Mouse (Mus musculus): ENCODE results near the gene Gm37240. TPM values are rescaled to one million over a fixed set of nuclear protein-coding genes. Genes with fewer than 3 reads are reported as not detected.
"Not testable (repeated sequence)": the region's sequence is repeated elsewhere in the genome, so short reads cannot be mapped to it uniquely, and the experiment has no call there.

The Gm37240 gene
- total RNA-seq, 2 experiments from 2014 or later: 0.92 to 1.4 TPM

DNA sequence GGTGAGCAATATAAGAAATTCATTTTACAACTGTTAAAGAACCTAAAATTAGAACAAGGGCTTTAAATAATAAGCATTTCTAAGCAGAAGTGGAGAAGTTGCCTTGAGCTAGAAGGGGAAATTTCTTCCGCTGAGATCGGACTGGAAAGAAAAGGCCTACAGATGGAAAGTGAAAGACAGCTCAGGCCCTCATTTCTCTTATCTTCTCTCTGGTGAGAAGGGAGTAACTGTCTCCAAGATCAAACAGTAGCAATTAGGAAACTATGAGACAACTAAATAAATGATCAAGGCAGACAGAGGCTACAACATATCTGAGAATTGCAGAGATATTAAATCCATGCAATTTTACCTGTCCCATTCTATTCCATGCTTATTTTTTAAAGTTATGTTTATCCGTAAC lies 1316.8 kb downstream of the Gm37240 start:
- no peak for DNase-seq (ENCODE audit: extremely low spot score in 1 of 2, low spot score in 1 of 2)

DNA sequence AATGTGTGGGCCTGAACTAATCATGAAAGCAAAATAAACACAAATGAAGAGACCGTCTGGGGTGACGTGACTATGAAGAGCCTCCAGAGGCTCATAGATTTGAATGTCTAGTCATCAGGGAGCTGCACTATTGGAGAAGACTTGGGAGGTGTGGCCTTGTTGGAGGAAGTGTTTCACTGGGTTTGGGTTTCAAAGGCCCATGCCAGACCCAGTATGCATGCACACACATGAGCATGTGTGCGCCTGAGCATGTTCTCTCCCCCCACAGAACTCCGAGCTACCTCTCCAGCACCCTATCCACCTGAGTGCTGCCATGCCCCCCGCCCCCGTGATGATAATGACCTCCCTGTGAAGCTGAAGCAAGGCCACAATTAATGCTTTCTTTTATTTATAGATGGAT lies 1317.7 kb downstream of the Gm37240 start:
- DNase-seq (ENCODE audit: extremely low spot score in 1 of 2, low spot score in 1 of 2): no peak

GRCm38 (mm10) chr3:84568540-84568939 lies 1318.8 kb downstream of the Gm37240 start:
- no peak for DNase-seq (ENCODE audit: extremely low spot score in 1 of 2, low spot score in 1 of 2)

DNA sequence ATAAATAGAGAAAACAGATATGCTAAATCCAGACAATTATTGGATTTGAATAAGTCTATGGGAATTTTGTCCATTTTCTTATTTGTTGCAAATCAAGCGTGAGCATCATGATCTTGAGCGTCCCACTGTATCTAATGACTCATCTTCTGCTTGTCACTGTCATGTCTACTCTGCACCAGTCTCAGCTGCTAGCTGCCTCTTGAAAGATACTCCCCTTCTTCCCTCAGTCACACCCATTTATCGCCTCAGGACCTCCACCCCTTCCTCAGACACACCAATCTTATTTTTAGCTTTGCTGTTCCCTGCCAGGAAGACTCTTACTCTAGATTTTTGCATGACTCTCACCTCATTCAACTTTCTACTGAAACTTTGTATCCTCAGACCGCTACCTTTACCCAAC lies 1323.9 kb downstream of the Gm37240 start:
- no peak for DNase-seq (ENCODE audit: extremely low spot score in 1 of 2, low spot score in 1 of 2)

GRCm38 (mm10) chr3:84562911-84563310 lies 1324.4 kb downstream of the Gm37240 start:
- not testable (repeated sequence) for DNase-seq (ENCODE audit: extremely low spot score in 1 of 2, low spot score in 1 of 2)

DNA sequence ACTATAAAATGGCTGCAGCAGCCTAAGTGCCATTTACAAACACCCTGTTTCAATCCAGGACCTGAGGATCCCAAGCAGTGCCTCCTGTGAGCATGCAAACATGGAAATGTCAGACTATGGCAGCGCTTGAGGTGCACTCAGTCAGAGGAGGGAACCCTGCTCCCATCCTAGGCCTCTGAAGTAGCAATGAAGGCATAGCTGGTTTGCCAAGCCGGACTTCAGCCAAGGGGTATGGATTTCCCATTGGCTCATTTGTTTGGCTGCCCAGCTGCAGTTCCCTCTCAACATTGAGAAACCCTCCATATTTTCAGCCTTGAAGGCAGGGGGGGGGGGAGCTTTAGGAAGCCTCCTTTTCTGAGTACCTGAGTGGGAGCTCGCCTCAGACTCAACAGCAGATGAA lies 1329.0 kb downstream of the Gm37240 start:
- DNase-seq (ENCODE audit: extremely low spot score in 1 of 2, low spot score in 1 of 2): no peak

DNA sequence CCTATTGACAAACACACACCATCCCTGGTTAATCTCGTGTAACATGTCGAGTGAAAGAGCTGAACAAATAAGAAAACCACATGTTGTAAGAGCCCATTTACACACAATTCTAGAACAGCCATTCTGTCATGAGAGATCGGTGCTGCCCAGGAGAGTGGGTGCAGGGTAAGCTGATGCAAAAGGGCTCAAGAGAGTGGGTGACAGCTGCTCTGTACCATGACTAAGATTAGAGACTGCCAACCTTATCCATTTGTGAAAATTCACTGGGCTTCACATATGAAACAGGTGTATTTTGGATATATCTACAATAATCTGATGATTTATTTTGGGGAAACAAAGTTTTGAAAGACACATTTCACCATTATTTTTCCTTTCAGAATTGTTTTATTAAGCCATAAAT lies 1331.5 kb downstream of the Gm37240 start:
- DNase-seq (ENCODE audit: extremely low spot score in 1 of 2, low spot score in 1 of 2): no peak

GRCm38 (mm10) chr3:84547177-84547576 lies 1340.1 kb downstream of the Gm37240 start:
- no peak for DNase-seq (ENCODE audit: extremely low spot score in 1 of 2, low spot score in 1 of 2)

DNA sequence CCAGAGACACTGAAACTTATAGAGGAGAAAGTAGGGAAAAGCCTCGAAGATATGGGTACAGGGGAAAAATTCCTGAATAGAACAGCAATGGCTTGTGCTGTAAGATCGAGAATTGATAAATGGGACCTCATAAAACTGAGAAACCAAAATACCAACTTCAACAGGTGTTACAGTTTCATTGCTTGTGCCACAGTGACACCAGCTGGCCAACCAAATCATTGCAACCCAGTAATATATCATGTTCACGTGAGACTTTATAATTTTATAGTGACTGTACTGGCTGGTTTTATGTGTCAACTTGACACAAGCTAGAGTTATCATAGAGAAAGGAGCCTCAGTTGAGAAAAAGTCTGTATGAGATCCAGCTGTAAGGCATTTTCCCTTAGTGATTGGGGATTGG lies 1344.9 kb downstream of the Gm37240 start:
- peak; percentile 33 to 82 for DNase-seq (ENCODE audit: extremely low spot score in 1 of 2, low spot score in 1 of 2)

DNA sequence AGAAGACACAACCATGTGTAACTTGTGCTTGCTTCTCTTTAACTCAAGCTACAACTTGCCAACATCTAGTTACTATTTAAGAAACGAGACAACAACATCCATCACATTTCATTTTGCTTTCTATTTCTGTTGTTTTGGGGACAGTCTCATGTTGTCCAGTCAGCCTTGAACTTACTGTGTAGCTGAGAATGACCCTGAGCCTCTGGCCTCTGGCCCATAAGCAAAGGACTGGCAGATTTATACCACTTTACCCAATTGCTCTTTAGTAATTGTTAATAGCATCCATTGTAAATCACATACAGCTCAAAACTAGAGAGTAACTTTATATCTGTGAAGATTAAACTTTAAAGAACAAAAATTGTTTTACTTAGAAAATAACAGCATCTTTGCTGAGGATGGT lies 1345.4 kb downstream of the Gm37240 start:
- DNase-seq (ENCODE audit: extremely low spot score in 1 of 2, low spot score in 1 of 2): no peak

- no peak for DNase-seq (ENCODE audit: extremely low spot score in 1 of 2, low spot score in 1 of 2)
These were observed 1346.7 kb downstream of the Gm37240 start for GRCm38 (mm10) chr3:84540640-84541039.

DNA sequence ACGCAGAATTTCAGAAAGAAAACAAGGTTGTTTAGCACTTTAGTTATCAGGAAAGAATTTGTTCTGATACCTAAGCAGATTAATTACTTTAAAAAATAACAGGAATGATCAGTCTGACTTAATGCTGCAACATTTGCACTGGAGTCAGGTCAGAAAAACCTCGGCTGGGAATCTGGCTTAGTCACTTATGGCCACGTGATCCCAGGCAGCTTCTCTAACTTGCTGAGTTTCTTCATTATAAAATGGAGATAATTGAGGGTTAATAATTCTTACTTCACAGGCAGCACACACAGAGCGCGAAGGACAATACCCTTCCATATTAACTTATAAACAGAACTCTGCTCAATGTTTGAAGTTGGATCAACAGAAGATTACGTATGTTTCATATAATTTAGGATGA lies 1350.3 kb downstream of the Gm37240 start:
- no peak for DNase-seq (ENCODE audit: extremely low spot score in 1 of 2, low spot score in 1 of 2)

DNA sequence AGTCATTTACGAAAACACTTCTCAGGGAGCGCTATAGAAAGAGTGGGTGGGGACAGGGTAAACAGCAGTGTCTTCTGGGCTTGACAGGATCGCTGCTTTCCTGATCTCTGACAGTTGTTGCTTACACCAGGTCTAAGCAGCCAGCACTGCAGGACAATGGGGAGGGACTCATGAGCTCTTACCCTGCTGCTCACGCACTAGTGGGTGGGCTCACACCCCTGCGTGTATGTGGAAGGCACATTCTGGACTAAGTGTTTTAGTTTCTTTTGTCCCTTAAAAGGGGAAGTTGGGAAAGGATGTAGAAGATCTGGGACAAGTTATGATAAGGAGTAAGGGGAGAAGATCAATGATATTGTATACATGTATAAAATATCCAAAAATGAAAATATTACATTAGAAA lies 1354.1 kb downstream of the Gm37240 start:
- no peak for DNase-seq (ENCODE audit: extremely low spot score in 1 of 2, low spot score in 1 of 2)

- no peak for DNase-seq (ENCODE audit: extremely low spot score in 1 of 2, low spot score in 1 of 2)
These were observed 1358.3 kb downstream of the Gm37240 start for GRCm38 (mm10) chr3:84529021-84529420.

- no peak for DNase-seq (ENCODE audit: extremely low spot score in 1 of 2, low spot score in 1 of 2)
These were observed 1362.4 kb downstream of the Gm37240 start for GRCm38 (mm10) chr3:84524952-84525351.

DNA sequence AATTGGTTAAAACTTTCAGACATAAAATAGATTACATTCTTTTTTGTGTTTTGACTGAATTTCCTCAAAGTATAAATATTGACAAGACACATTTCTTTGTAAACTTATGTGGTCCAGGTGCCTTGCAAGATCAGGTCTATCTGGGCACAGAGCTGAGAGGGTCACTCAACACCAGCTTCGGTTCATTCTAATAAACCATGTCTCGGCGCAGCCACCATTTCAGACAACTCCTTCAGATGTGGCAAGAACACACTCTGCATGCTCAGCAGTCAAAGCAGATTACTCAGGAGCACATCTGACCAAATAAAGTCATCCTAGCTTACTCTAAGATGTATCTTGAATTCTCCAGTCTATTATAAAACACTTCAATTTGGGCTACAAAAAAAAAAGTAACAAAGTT lies 1371.2 kb downstream of the Gm37240 start:
- DNase-seq (ENCODE audit: extremely low spot score in 1 of 2, low spot score in 1 of 2): no peak

GRCm38 (mm10) chr3:84512774-84513515 lies 1374.4 kb downstream of the Gm37240 start:
- DNase-seq (ENCODE audit: extremely low spot score in 1 of 2, low spot score in 1 of 2): no peak

DNA sequence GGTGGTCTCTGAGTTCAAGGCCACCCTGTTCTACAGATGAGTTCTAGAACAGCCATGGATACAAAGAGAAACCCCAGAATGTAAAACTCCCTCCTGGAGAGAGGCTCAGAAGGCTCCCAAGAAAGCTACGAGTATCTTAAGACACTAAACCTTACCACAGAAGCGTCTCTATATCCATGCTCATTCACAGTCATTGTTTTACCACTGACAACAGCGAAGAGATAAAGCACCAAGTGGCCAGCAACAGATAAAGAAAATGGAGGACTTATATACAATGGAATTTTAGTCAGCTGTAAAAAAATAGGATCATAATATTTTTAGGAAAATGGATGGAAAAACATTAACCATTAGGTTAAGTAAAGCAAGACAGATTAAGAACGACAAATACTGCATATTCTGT lies 1382.1 kb downstream of the Gm37240 start:
- no peak for DNase-seq (ENCODE audit: extremely low spot score in 1 of 2, low spot score in 1 of 2)

DNA sequence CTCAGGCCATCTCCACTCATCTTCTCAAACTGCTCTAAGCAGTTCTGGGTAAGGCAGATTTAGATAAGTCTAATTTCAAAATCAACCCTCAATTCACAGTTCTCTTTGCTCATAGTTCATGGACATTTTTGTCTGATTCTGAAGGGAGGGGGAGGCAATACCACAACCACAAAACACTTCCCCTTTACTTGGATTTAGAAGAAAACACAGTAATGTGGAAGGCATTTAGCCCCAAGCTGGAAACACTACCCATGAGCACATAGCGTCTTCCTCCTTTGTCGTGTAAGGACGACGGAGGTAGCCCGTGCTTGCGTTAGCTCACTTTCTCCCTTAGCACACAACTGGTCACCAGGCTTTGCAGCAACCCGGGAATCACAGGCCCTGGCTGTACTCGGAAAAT lies 1383.0 kb downstream of the Gm37240 start:
- DNase-seq (ENCODE audit: extremely low spot score in 1 of 2, low spot score in 1 of 2): no peak

- DNase-seq (ENCODE audit: extremely low spot score in 1 of 2, low spot score in 1 of 2): no peak
These were observed 1385.2 kb downstream of the Gm37240 start for GRCm38 (mm10) chr3:84502101-84502500.

GRCm38 (mm10) chr3:84500491-84500890 lies 1386.8 kb downstream of the Gm37240 start:
- no peak for DNase-seq (ENCODE audit: extremely low spot score in 1 of 2, low spot score in 1 of 2)

GRCm38 (mm10) chr3:84497718-84498117 lies 1389.6 kb downstream of the Gm37240 start:
- DNase-seq (ENCODE audit: extremely low spot score in 1 of 2, low spot score in 1 of 2): no peak

GRCm38 (mm10) chr3:84492657-84493056 lies 1394.7 kb downstream of the Gm37240 start:
- DNase-seq (ENCODE audit: extremely low spot score in 1 of 2, low spot score in 1 of 2): no peak
